Mouse (Mus musculus) hematopoietic stem cell, adult 5-6 weeks (primary cell): ENCODE results near the gene Prpsap1. TPM values are rescaled to one million over a fixed set of nuclear protein-coding genes. Genes with fewer than 3 reads are reported as not detected.
A peak's percentile ranks its signal among the peaks of the same experiment; 100 is the strongest.

Experiments
- ATAC-seq, 2 experiments: fragments of 125-278 bp in 1 of 2; replicated peaks in 1 of 2; 2 replicates each; pipeline ENCODE4 v1.8.0; 2016 to 2017; ENCODE audit warnings: inconsistent platforms in 2 of 2, mild to moderate bottlenecking in 2 of 2, moderate number of reproducible peaks in 2 of 2, low read depth in 1 of 2, moderate TSS enrichment in 1 of 2; ENCODE audit not compliant: low FRiP score in 2 of 2, poor library complexity in 2 of 2, severe bottlenecking in 2 of 2, insufficient read depth in 1 of 2, low TSS enrichment in 1 of 2
- total RNA-seq: library from RNA; stranded (forward); fragments of 172-1452, 232-1000 nt; gene quantifications from 2 replicates; pipeline ENCODE4 v1.2.3, GENCODE M21; 2017

The Prpsap1 gene
- total RNA-seq, 1 experiment from 2014 or later = 29.8 TPM

GRCm38 (mm10) chr11:116439269-116440240, 54.4 kb downstream of the Prpsap1 start:
- no peak for ATAC-seq

- no peak for ATAC-seq
These were observed 56.5 kb downstream of the Prpsap1 start for GRCm38 (mm10) chr11:116437541-116437940.

GRCm38 (mm10) chr11:116436725-116437331, 57.2 kb downstream of the Prpsap1 start:
- ATAC-seq = peak; percentile 24 to 25; a peak in 2 of 4 replicates

GRCm38 (mm10) chr11:116435992-116436724, 57.8 kb downstream of the Prpsap1 start:
- ATAC-seq = no peak

- ATAC-seq = no peak
These were observed 58.8 kb downstream of the Prpsap1 start for GRCm38 (mm10) chr11:116434967-116435752.

- no peak for ATAC-seq
These were observed 59.6 kb downstream of the Prpsap1 start for GRCm38 (mm10) chr11:116434287-116434966.

GRCm38 (mm10) chr11:116433356-116434286, 60.4 kb downstream of the Prpsap1 start, which contains the start of gene Ubald2:
Gene Ubald2, plus strand, starts transcription at chr11:116434094.
- peak; percentile 91 to 94 for ATAC-seq

GRCm38 (mm10) chr11:116432593-116433355, 61.2 kb downstream of the Prpsap1 start:
- ATAC-seq = no peak

- no peak for ATAC-seq
These were observed 61.9 kb downstream of the Prpsap1 start for GRCm38 (mm10) chr11:116432127-116432526.

GRCm38 (mm10) chr11:116431428-116432077, 62.4 kb downstream of the Prpsap1 start:
- no peak for ATAC-seq

GRCm38 (mm10) chr11:116430723-116431427, 63.1 kb downstream of the Prpsap1 start:
- ATAC-seq = no peak

- ATAC-seq = no peak
These were observed 64.0 kb downstream of the Prpsap1 start for GRCm38 (mm10) chr11:116429862-116430613.
